Mouse (Mus musculus): ENCODE measurements around the gene Hgfac. TPM values are rescaled to one million over a fixed set of nuclear protein-coding genes. Genes with fewer than 3 reads are reported as not detected.

Hgfac gene
- polyA plus RNA-seq, 1 experiment from 2014 or later, result not detected

GRCm38 (mm10) chr5:35091636-35092035, 50.3 kb downstream of the Hgfac start:
- ATAC-seq, result no peak
- Histone ChIP-seq H3K4me2 (ENCODE audit: low read length) (no peak overlapping the region), H3K36me3 (ENCODE audit: control insufficient read depth, insufficient read depth, low read length) (peaks cover 58% of the 10 kb centered on the region), H3K9ac (ENCODE audit: low read length) (no peak overlapping the region), H3K9me3 (replicated peaks; ENCODE audit: control insufficient read depth, low read length) (no peaks in the 10 kb centered on the region), H3K27me3 (replicated peaks; ENCODE audit: control insufficient read depth, insufficient read depth, low read length) (no peaks in the 10 kb centered on the region), H3K4me3 (ENCODE audit: low read depth, low read length) (no peak overlapping the region), H3K4me1 (ENCODE audit: control insufficient read depth, insufficient read depth, low read length) (no peaks in the 10 kb centered on the region), H3K27ac (ENCODE audit: low read depth, low read length) (no peak overlapping the region)
- DNase-seq (ENCODE audit: low spot score), result no peak
- 84% methylated on average over 3 of the region's 3 CpGs for WGBS

Small RNA genes lying within 50 kb of the gene (microRNA-seq; reads per million reads assigned to microRNA genes)
- gene Mir3097, result 9.0 reads per million, percentile 32 among the genes with 10 or more reads in this experiment

Other genes with a start within 250 kb of the Hgfac start
- gene Msantd1, start 133.5 kb upstream of the Hgfac start, polyA plus RNA-seq (2014; fragmentation: Nextera tagmentation; extraction: Ambion mirVana), result 5.5 and 7.4 TPM in 2 replicates
- 37.2 and 37.4 TPM in 2 replicates for gene Rgs12, start 92.1 kb upstream of the Hgfac start, polyA plus RNA-seq (2014; fragmentation: Nextera tagmentation; extraction: Ambion mirVana)
- gene Dok7, start 15.3 kb downstream of the Hgfac start, polyA plus RNA-seq (2014; fragmentation: Nextera tagmentation; extraction: Ambion mirVana), result 2.7 and 3.2 TPM in 2 replicates
- 162 and 169 TPM in 2 replicates for gene Lrpap1, start 64.3 kb downstream of the Hgfac start, polyA plus RNA-seq (2014; fragmentation: Nextera tagmentation; extraction: Ambion mirVana)
- 0.89 and 0.94 TPM in 2 replicates for gene Adra2c, start 236.8 kb downstream of the Hgfac start, polyA plus RNA-seq (2014; fragmentation: Nextera tagmentation; extraction: Ambion mirVana)

All from forebrain, embryonic 14.5 days (tissue).